10 mouse cellular contexts compared by ENCODE assay signal in genomic region chr15:100910381-100910841, GRCm38 (mm10). TPM values are rescaled to one million over a fixed set of nuclear protein-coding genes. Genes with fewer than 3 reads are reported as not detected.
A peak's percentile ranks its signal among the peaks of the same experiment; 100 is the strongest.
DNase-seq lines count a peak whose midpoint lies in the region; ATAC-seq and TF ChIP-seq lines count a peak whose summit lies in the region.
"Had no signal": no experiment of that assay in that cellular context is flagged by ENCODE, and none has a peak within 500 bp of the region (broad histone marks: within the 10 kb centered on the region; RNA-seq: fewer than 3 reads in every experiment).

No protein-coding gene starts in this region.

- H3K27me3 ChIP-seq in hindbrain, embryonic 15.5 days: no peaks in the 10 kb centered on the region
- peaks cover 3% of the 10 kb centered on the region; the same call in 1 of the 2 replicates for H3K27me3 ChIP-seq in midbrain, postnatal 0 days (ENCODE audit: insufficient read depth, low read length)
- H3K27me3 ChIP-seq: embryonic facial prominence, embryonic 15.5 days had no signal

- ATAC-seq in hindbrain, embryonic 15.5 days (ENCODE audit: low FRiP score, low read depth): no peak; the same call in 1 of the 2 replicates
- ATAC-seq in midbrain, postnatal 0 days (ENCODE audit: low FRiP score): 0 out of 2 replicates have a peak, but pooled peaks have one; percentile 47

- H3K9me3 ChIP-seq in hindbrain, embryonic 15.5 days: no peaks in the 10 kb centered on the region
- no peaks in the 10 kb centered on the region for H3K9me3 ChIP-seq in midbrain, postnatal 0 days (ENCODE audit: low read length)
- H3K9me3 ChIP-seq: embryonic facial prominence, embryonic 15.5 days had no signal

- DNase-seq in adrenal gland, adult 8-10 months: peak; percentile 4
- peak; percentile 54 to 70 for DNase-seq in cerebellum, postnatal 36 days
- DNase-seq in midbrain, postnatal 0 days (ENCODE audit: low spot score): peak; percentile 63
- DNase-seq in kidney, postnatal 4 days: no peak
- DNase-seq in kidney, postnatal 10 days: no peak
- no peak for DNase-seq in gastrocnemius, postnatal 14 days
- no peak for DNase-seq in heart, adult 8-10 months (ENCODE audit: low spot score)

- H3K9ac ChIP-seq in hindbrain, embryonic 15.5 days: no peak overlapping the region
- H3K9ac ChIP-seq in midbrain, postnatal 0 days (replicated peaks; ENCODE audit: low read length, poor library complexity, severe bottlenecking): no peak overlapping the region
- H3K9ac ChIP-seq: embryonic facial prominence, embryonic 15.5 days had no signal

- no peak overlapping the region for H3K4me3 ChIP-seq in hindbrain, embryonic 15.5 days
- H3K4me3 ChIP-seq in midbrain, postnatal 0 days (ENCODE audit: low read depth, low read length): no peak overlapping the region
- H3K4me3 ChIP-seq: embryonic facial prominence, embryonic 15.5 days had no signal

- H3K4me1 ChIP-seq in hindbrain, embryonic 15.5 days (replicated peaks): peaks cover 44% of the 10 kb centered on the region
- H3K4me1 ChIP-seq in midbrain, postnatal 0 days (ENCODE audit: insufficient read depth, low read length): peaks cover 3% of the 10 kb centered on the region

- no peak for TF ChIP-seq CTCF in midbrain, postnatal 0 days (IDR thresholded peaks at IDR 0.05)

- no peaks in the 10 kb centered on the region for H3K36me3 ChIP-seq in hindbrain, embryonic 15.5 days
- no peaks in the 10 kb centered on the region for H3K36me3 ChIP-seq in midbrain, postnatal 0 days (ENCODE audit: insufficient read depth, low read length)
- H3K36me3 ChIP-seq: embryonic facial prominence, embryonic 15.5 days had no signal

- WGBS in hindbrain, embryonic 15.5 days: 32% methylated on average over 10 of the region's 10 CpGs
- 24% methylated on average over 10 of the region's 10 CpGs for whole genome bisulfite sequencing in midbrain, postnatal 0 days

- H3K4me2 ChIP-seq in hindbrain, embryonic 15.5 days: no peak overlapping the region
- no peak overlapping the region for H3K4me2 ChIP-seq in midbrain, postnatal 0 days (ENCODE audit: low read depth, low read length, poor library complexity, severe bottlenecking)
- H3K4me2 ChIP-seq: embryonic facial prominence, embryonic 15.5 days had no signal

- intact Hi-C loops in gastrocnemius, postnatal 14 days (cut with DNase I; ENCODE audit: low total_unique reads): no loop called here

- peak overlapping the region; percentile 65 for H3K27ac ChIP-seq in hindbrain, embryonic 15.5 days (replicated peaks)
- H3K27ac ChIP-seq in midbrain, postnatal 0 days (ENCODE audit: low read depth, low read length): peak overlapping the region; percentile 38; the same call in 1 of the 2 replicates
- H3K27ac ChIP-seq: embryonic facial prominence, embryonic 15.5 days; kidney, postnatal 0 days had no signal

RNA-seq across cellular contexts. Expression of gene Scn8a, which starts 40.8 kb away (rescaled TPM):
- 10 to 100 TPM in 2 of 4 experiments, 1 to 10 TPM in 2; 4.1 to 14.9 (median 8.5) TPM for total RNA-seq in adrenal gland, adult 8-10 months (2022)
- polyA plus RNA-seq in hindbrain, embryonic 15.5 days (2015; fragmentation: Nextera tagmentation; extraction: Ambion mirVana): 21.0 and 29.2 TPM in 2 replicates
- 31.3 and 37.7 TPM in 2 replicates for total RNA-seq in midbrain, postnatal 0 days (2014; rRNA removed)
- 14.1 and 22.4 TPM in 2 replicates for polyA plus RNA-seq in midbrain, postnatal 0 days (2015; fragmentation: Nextera tagmentation; extraction: Ambion mirVana)
- under 1 TPM; 0.37 to 1.00 TPM for total RNA-seq in gastrocnemius, postnatal 14 days (2021)
- 1 to 10 TPM in 1 of 4 experiments, under 1 TPM in 2, not detected in 1; 0.41 to 1.2 (median 0.55) TPM for total RNA-seq in heart, adult 8-10 months (2022)

Comparison
In these comparisons a context has a peak if more than half of its experiments do, and no peak if none do; other contexts are left out.
1. DNase-seq: peak in adrenal gland, adult 8-10 months (single experiment), cerebellum, postnatal 36 days (2 of 2) and midbrain, postnatal 0 days (single experiment); none in kidney, postnatal 4 days (0 of 2), kidney, postnatal 10 days (single experiment), gastrocnemius, postnatal 14 days (single experiment) and heart, adult 8-10 months (single experiment).